Mouse (Mus musculus): ENCODE data around the gene Siglec1. TPM values are rescaled to one million over a fixed set of nuclear protein-coding genes. Genes with fewer than 3 reads are reported as not detected.

Siglec1 gene
- polyA plus RNA-seq, 1 experiment from 2014 or later = 0.51 TPM

- no peak overlapping the region for H3K4me3 ChIP-seq (replicated peaks; ENCODE audit: low read depth, low read length)
- no peak overlapping the region for H3K27ac ChIP-seq (replicated peaks; ENCODE audit: low read depth, low read length)
- no peak overlapping the region for H3K9ac ChIP-seq (replicated peaks; ENCODE audit: low read length)
- no peaks in the 10 kb centered on the region for H3K36me3 ChIP-seq (ENCODE audit: control insufficient read depth, insufficient read depth, low read length)
- ATAC-seq (ENCODE audit: low FRiP score, low TSS enrichment) (no peak), DNase-seq (no peak)
- peaks cover 43% of the 10 kb centered on the region for H3K27me3 ChIP-seq (ENCODE audit: control insufficient read depth, insufficient read depth, low read length)
- H3K4me1 ChIP-seq (ENCODE audit: control insufficient read depth, insufficient read depth, low read length) = peaks cover 7% of the 10 kb centered on the region; the same call in 1 of the 2 replicates
- no peaks in the 10 kb centered on the region for H3K9me3 ChIP-seq (ENCODE audit: control insufficient read depth, low read length)
- 81% methylated on average over 5 of the region's 5 CpGs for WGBS
- no peak overlapping the region for H3K4me2 ChIP-seq (ENCODE audit: low read length)
Observed at GRCm38 (mm10) chr2:131052043-131052442, 34.5 kb downstream of the Siglec1 start.

- Histone ChIP-seq H3K27me3 (ENCODE audit: control insufficient read depth, insufficient read depth, low read length) (peaks cover 19% of the 10 kb centered on the region), H3K36me3 (ENCODE audit: control insufficient read depth, insufficient read depth, low read length) (no peaks in the 10 kb centered on the region), H3K4me2 (ENCODE audit: low read length) (no peak overlapping the region), H3K4me1 (ENCODE audit: control insufficient read depth, insufficient read depth, low read length) (0 out of 2 replicates have a peak, but pooled peaks cover 2% of the 10 kb centered on the region), H3K9ac (replicated peaks; ENCODE audit: low read length) (no peak overlapping the region), H3K4me3 (replicated peaks; ENCODE audit: low read depth, low read length) (no peak overlapping the region), H3K27ac (replicated peaks; ENCODE audit: low read depth, low read length) (no peak overlapping the region), H3K9me3 (ENCODE audit: control insufficient read depth, low read length) (no peaks in the 10 kb centered on the region)
- no peak for DNase-seq
- no peak for ATAC-seq (ENCODE audit: low FRiP score, low TSS enrichment)
- WGBS = 87% methylated on average over 2 of the region's 2 CpGs
Observed at GRCm38 (mm10) chr2:131046025-131046424, 40.5 kb downstream of the Siglec1 start.

DNA sequence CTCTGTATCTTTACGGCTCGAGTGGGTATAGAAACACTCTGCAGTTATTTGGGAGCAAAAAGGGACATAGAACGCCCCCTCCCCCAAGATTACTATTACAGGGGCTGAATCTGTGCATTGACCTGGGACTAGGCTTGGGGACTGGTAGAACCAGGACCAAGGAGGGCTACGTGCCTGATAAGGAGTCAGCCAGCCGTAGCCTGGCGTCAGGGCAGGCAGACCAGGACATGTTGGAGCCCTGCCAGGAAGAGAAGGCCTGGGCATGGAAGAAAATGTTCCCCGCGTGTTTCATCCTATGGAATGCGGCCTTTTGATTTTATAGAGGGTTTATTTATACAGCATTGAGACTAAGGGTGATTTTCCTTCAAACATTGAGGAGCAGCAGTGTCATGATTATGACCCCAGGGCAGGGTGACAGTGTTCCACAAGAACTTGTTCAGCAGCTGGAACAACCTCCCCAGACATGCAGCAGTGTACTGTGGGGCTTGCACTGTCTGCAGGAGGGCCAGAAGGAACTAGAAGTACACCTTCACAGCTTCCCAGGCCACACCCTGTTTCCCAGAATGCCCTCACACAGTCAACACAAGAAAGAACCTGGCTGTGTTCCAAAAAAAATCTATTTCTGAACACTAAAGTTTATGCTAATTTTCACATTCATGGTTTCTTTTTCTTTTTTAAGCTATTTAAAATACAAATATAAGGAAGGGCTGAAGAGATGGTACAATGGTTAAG lies 41.4 kb downstream of the Siglec1 start:
- DNase-seq (no peak), ATAC-seq (ENCODE audit: low FRiP score, low TSS enrichment) (no peak)
- WGBS = 77% methylated on average over 9 of the region's 9 CpGs
- Histone ChIP-seq H3K36me3 (ENCODE audit: control insufficient read depth, insufficient read depth, low read length) (no peaks in the 10 kb centered on the region), H3K4me1 (ENCODE audit: control insufficient read depth, insufficient read depth, low read length) (0 out of 2 replicates have a peak, but pooled peaks cover 2% of the 10 kb centered on the region), H3K4me2 (ENCODE audit: low read length) (no peak overlapping the region), H3K9ac (replicated peaks; ENCODE audit: low read length) (no peak overlapping the region), H3K27me3 (ENCODE audit: control insufficient read depth, insufficient read depth, low read length) (peaks cover 26% of the 10 kb centered on the region), H3K4me3 (replicated peaks; ENCODE audit: low read depth, low read length) (no peak overlapping the region), H3K27ac (replicated peaks; ENCODE audit: low read depth, low read length) (no peak overlapping the region), H3K9me3 (ENCODE audit: control insufficient read depth, low read length) (no peaks in the 10 kb centered on the region)

DNA sequence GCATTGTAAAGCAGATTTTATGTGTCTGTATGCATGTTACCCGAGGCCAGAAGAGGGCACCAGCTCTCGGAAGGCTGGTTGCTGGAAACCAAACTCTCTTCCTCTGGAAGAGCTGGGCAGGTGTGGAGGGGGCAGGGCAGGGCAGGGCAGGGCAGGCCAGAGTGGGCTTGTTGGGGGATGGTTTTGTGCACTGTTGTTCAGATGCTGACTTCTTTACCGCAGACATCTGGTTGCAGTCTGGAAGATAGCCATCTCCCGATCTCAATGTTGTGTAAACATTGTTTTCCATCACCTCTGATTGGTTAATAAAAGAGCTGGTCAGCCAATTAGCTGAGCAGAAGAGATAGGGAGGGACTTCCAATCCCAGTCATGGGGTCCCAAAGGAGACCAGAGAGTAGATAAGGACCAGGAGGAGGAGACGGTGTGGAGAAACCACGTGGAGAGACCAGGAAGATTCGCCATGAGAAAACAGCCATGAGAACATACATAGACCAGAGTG lies 42.2 kb downstream of the Siglec1 start:
- 0 out of 2 replicates have a peak, but pooled peaks cover 2% of the 10 kb centered on the region for H3K4me1 ChIP-seq (ENCODE audit: control insufficient read depth, insufficient read depth, low read length)
- H3K27ac ChIP-seq (replicated peaks; ENCODE audit: low read depth, low read length) = no peak overlapping the region
- 11% methylated on average over 7 of the region's 7 CpGs for WGBS
- no peaks in the 10 kb centered on the region for H3K36me3 ChIP-seq (ENCODE audit: control insufficient read depth, insufficient read depth, low read length)
- ATAC-seq (ENCODE audit: low FRiP score, low TSS enrichment) (no peak), DNase-seq (no peak)
- no peak overlapping the region for H3K4me3 ChIP-seq (replicated peaks; ENCODE audit: low read depth, low read length)
- H3K27me3 ChIP-seq (ENCODE audit: control insufficient read depth, insufficient read depth, low read length) = peaks cover 33% of the 10 kb centered on the region
- no peak overlapping the region for H3K9ac ChIP-seq (replicated peaks; ENCODE audit: low read length)
- no peaks in the 10 kb centered on the region for H3K9me3 ChIP-seq (ENCODE audit: control insufficient read depth, low read length)
- peak overlapping the region; percentile 18; the same call in 1 of the 2 replicates for H3K4me2 ChIP-seq (ENCODE audit: low read length)

DNA sequence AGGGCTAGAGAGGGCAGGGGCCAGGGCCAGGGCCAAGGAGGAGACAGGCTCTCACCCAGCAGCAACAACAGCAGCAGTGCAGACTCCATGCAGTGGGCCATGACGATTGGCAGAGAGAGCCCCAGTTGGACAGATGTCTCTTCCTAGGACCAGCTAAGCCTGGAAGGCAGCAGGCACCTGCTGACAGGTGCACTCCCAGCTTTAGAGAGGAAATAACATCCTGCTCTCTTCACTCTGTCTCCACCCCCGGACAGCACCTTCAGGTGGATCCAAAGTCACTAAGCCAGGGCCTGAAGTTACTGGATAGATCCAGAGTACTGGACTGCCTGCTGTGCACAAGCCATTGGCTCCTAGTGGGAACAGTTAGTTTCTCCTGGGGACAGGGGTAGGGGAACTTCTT lies 43.6 kb downstream of the Siglec1 start, which contains the start of gene Gfra4:
TSS of gene Gfra4 (minus strand) at position 101 of the 400 bp plus-strand sequence.
- Histone ChIP-seq H3K27me3 (ENCODE audit: control insufficient read depth, insufficient read depth, low read length) (peaks cover 33% of the 10 kb centered on the region), H3K4me1 (ENCODE audit: control insufficient read depth, insufficient read depth, low read length) (0 out of 2 replicates have a peak, but pooled peaks cover 2% of the 10 kb centered on the region), H3K27ac (replicated peaks; ENCODE audit: low read depth, low read length) (no peak within 1 kb of the TSS), H3K9ac (replicated peaks; ENCODE audit: low read length) (peak within 1 kb of the TSS; percentile 62; the same call in 1 of the 2 replicates), H3K36me3 (ENCODE audit: control insufficient read depth, insufficient read depth, low read length) (no peaks in the 10 kb centered on the region), H3K4me3 (replicated peaks; ENCODE audit: low read depth, low read length) (peak within 1 kb of the TSS; percentile 50), H3K4me2 (ENCODE audit: low read length) (peak within 1 kb of the TSS; percentile 67), H3K9me3 (ENCODE audit: control insufficient read depth, low read length) (no peaks in the 10 kb centered on the region)
- no peak for ATAC-seq (ENCODE audit: low FRiP score, low TSS enrichment)
- no peak for DNase-seq
- 73% methylated on average over 2 of the region's 2 CpGs for WGBS

- ATAC-seq (ENCODE audit: low FRiP score, low TSS enrichment) = peak; percentile 76
- Histone ChIP-seq H3K27me3 (ENCODE audit: control insufficient read depth, insufficient read depth, low read length) (peaks cover 33% of the 10 kb centered on the region), H3K27ac (replicated peaks; ENCODE audit: low read depth, low read length) (peak overlapping the region; percentile 70), H3K4me3 (replicated peaks; ENCODE audit: low read depth, low read length) (peak overlapping the region; percentile 50), H3K36me3 (ENCODE audit: control insufficient read depth, insufficient read depth, low read length) (no peaks in the 10 kb centered on the region), H3K9me3 (ENCODE audit: control insufficient read depth, low read length) (no peaks in the 10 kb centered on the region), H3K4me2 (ENCODE audit: low read length) (peak overlapping the region; percentile 67), H3K4me1 (ENCODE audit: control insufficient read depth, insufficient read depth, low read length) (0 out of 2 replicates have a peak, but pooled peaks cover 2% of the 10 kb centered on the region), H3K9ac (replicated peaks; ENCODE audit: low read length) (peak overlapping the region; percentile 62)
- WGBS = 3% methylated on average over 115 of the region's 115 CpGs
- peak; percentile 85 for DNase-seq
Observed at GRCm38 (mm10) chr2:131040854-131041825, 45.4 kb downstream of the Siglec1 start.

GRCm38 (mm10) chr2:131038675-131039074 lies 47.9 kb downstream of the Siglec1 start:
- no peak overlapping the region for H3K27ac ChIP-seq (replicated peaks; ENCODE audit: low read depth, low read length)
- no peak overlapping the region for H3K4me2 ChIP-seq (ENCODE audit: low read length)
- no peak overlapping the region for H3K4me3 ChIP-seq (replicated peaks; ENCODE audit: low read depth, low read length)
- peaks cover 33% of the 10 kb centered on the region for H3K27me3 ChIP-seq (ENCODE audit: control insufficient read depth, insufficient read depth, low read length)
- DNase-seq = no peak
- H3K9me3 ChIP-seq (ENCODE audit: control insufficient read depth, low read length) = no peaks in the 10 kb centered on the region
- H3K4me1 ChIP-seq (ENCODE audit: control insufficient read depth, insufficient read depth, low read length) = no peaks in the 10 kb centered on the region
- no peaks in the 10 kb centered on the region for H3K36me3 ChIP-seq (ENCODE audit: control insufficient read depth, insufficient read depth, low read length)
- WGBS = 78% methylated on average over 5 of the region's 5 CpGs
- ATAC-seq (ENCODE audit: low FRiP score, low TSS enrichment) = no peak
- H3K9ac ChIP-seq (replicated peaks; ENCODE audit: low read length) = no peak overlapping the region

- Histone ChIP-seq H3K4me3 (replicated peaks; ENCODE audit: low read depth, low read length) (no peak overlapping the region), H3K9me3 (ENCODE audit: control insufficient read depth, low read length) (no peaks in the 10 kb centered on the region), H3K27me3 (ENCODE audit: control insufficient read depth, insufficient read depth, low read length) (peaks cover 33% of the 10 kb centered on the region), H3K27ac (replicated peaks; ENCODE audit: low read depth, low read length) (no peak overlapping the region), H3K9ac (replicated peaks; ENCODE audit: low read length) (no peak overlapping the region), H3K4me2 (ENCODE audit: low read length) (no peak overlapping the region), H3K36me3 (ENCODE audit: control insufficient read depth, insufficient read depth, low read length) (no peaks in the 10 kb centered on the region), H3K4me1 (ENCODE audit: control insufficient read depth, insufficient read depth, low read length) (no peaks in the 10 kb centered on the region)
- WGBS = 88% methylated on average over 6 of the region's 6 CpGs
- DNase-seq (no peak), ATAC-seq (ENCODE audit: low FRiP score, low TSS enrichment) (no peak)
Observed at GRCm38 (mm10) chr2:131038197-131038596, 48.4 kb downstream of the Siglec1 start.

Data from midbrain, embryonic 14.5 days (tissue).